In the genomic region with DNA sequence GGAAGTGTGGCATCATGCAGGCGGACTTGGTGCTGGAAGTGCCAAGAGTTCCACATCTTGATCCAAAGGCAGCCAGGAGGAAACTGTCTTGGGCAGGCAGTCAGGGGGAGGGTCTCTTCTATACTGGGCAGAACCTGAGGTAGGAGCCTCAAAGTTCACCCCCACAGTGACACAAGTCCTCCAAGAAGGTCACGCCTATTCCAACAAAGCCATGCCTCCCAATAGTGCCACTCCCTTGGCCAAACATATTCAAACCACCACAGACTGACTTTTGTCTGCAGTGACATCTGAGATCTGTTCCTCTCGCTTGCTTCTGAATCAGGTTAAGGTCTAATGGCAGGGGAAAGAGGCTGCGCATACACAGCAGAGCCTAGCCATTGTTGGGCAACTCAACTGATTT, we compare ENCODE assay signal across 31 mouse cellular contexts.
"Had no signal": no experiment of that assay in that cellular context is flagged by ENCODE, and none has a peak within 500 bp of the region (broad histone marks: within the 10 kb centered on the region; RNA-seq: fewer than 3 reads in every experiment).

No protein-coding gene starts in this region.

- H3K9me3 ChIP-seq: limb, embryonic 10.5 days; limb, embryonic 12.5 days; limb, embryonic 13.5 days; limb, embryonic 15.5 days; liver, embryonic 12.5 days; liver, embryonic 13.5 days; liver, embryonic 15.5 days; lung, embryonic 15.5 days; midbrain, embryonic 10.5 days; midbrain, embryonic 12.5 days; midbrain, embryonic 13.5 days; midbrain, embryonic 15.5 days; neural tube, embryonic 12.5 days had no signal

- H3K4me1 ChIP-seq: limb, embryonic 10.5 days; limb, embryonic 12.5 days; limb, embryonic 13.5 days; limb, embryonic 15.5 days; liver, embryonic 12.5 days; liver, embryonic 13.5 days; liver, embryonic 15.5 days; lung, embryonic 15.5 days; megakaryocyte, embryonic 14.5 days; midbrain, embryonic 12.5 days; midbrain, embryonic 15.5 days; neural tube, embryonic 12.5 days had no signal

- DNase-seq: left cerebral cortex, postnatal 4 days; liver; liver, embryonic 13.5 days; liver, postnatal 0 days; lung, adult 18-20 months; lung, adult 2 months; lung, embryonic 14.5 days; lung, postnatal 10 days; lung, postnatal 14 days; lung, postnatal 4 days; midbrain, embryonic 14.5 days had no signal

- H3K4me3 ChIP-seq: limb, embryonic 10.5 days; limb, embryonic 12.5 days; limb, embryonic 13.5 days; limb, embryonic 15.5 days; liver, embryonic 12.5 days; liver, embryonic 13.5 days; liver, embryonic 15.5 days; lung, embryonic 15.5 days; megakaryocyte, embryonic 14.5 days; midbrain, embryonic 10.5 days; midbrain, embryonic 12.5 days; midbrain, embryonic 13.5 days; midbrain, embryonic 15.5 days; myocyte; neural tube, embryonic 12.5 days had no signal

- H3K4me2 ChIP-seq: limb, embryonic 12.5 days; limb, embryonic 13.5 days; limb, embryonic 15.5 days; liver, embryonic 11.5 days; liver, embryonic 12.5 days; liver, embryonic 13.5 days; liver, embryonic 15.5 days; lung, embryonic 14.5 days; lung, embryonic 15.5 days; midbrain, embryonic 11.5 days; midbrain, embryonic 12.5 days; midbrain, embryonic 13.5 days; midbrain, embryonic 15.5 days; neural tube, embryonic 12.5 days had no signal

- H3K27ac ChIP-seq: limb, embryonic 10.5 days; limb, embryonic 12.5 days; limb, embryonic 13.5 days; limb, embryonic 15.5 days; liver, embryonic 12.5 days; liver, embryonic 13.5 days; liver, embryonic 14.5 days; liver, embryonic 15.5 days; lung, embryonic 15.5 days; macrophage; midbrain, embryonic 10.5 days; midbrain, embryonic 12.5 days; midbrain, embryonic 13.5 days; midbrain, embryonic 15.5 days; neural tube, embryonic 12.5 days had no signal

- ATAC-seq: liver, embryonic 12.5 days; liver, postnatal 0 days; lung, postnatal 0 days; midbrain, embryonic 13.5 days; midbrain, embryonic 15.5 days; midbrain, embryonic 16.5 days had no signal

- H3K36me3 ChIP-seq: limb, embryonic 10.5 days; limb, embryonic 12.5 days; limb, embryonic 13.5 days; limb, embryonic 15.5 days; liver, embryonic 12.5 days; liver, embryonic 13.5 days; liver, embryonic 15.5 days; lung, embryonic 15.5 days; midbrain, embryonic 10.5 days; midbrain, embryonic 12.5 days; midbrain, embryonic 13.5 days; midbrain, embryonic 15.5 days; neural tube, embryonic 12.5 days had no signal

- H3K27me3 ChIP-seq: limb, embryonic 12.5 days; limb, embryonic 13.5 days; limb, embryonic 15.5 days; liver, embryonic 12.5 days; liver, embryonic 13.5 days; liver, embryonic 15.5 days; lung, embryonic 15.5 days; megakaryocyte, embryonic 14.5 days; midbrain, embryonic 12.5 days; midbrain, embryonic 13.5 days; midbrain, embryonic 15.5 days; neural tube, embryonic 12.5 days had no signal

- H3K9ac ChIP-seq: limb, embryonic 12.5 days; limb, embryonic 13.5 days; limb, embryonic 15.5 days; liver, embryonic 12.5 days; liver, embryonic 13.5 days; liver, embryonic 14.5 days; liver, embryonic 15.5 days; liver, postnatal 0 days; lung, embryonic 14.5 days; lung, embryonic 15.5 days; midbrain, embryonic 12.5 days; midbrain, embryonic 13.5 days; midbrain, embryonic 15.5 days; neural tube, embryonic 12.5 days had no signal
